Mouse (Mus musculus) heart, postnatal 0 days (tissue): ENCODE results near the gene Tyk2. TPM values are rescaled to one million over a fixed set of nuclear protein-coding genes. Genes with fewer than 3 reads are reported as not detected.

Experiments used
- ATAC-seq: fragments of 200-750 bp; cut with Nextera tagmentation; 2 replicates; pipeline ENCODE4 v1.8.0; 2017; ENCODE audit warnings: low read depth, moderate number of reproducible peaks, moderate library complexity; ENCODE audit not compliant: insufficient read depth
- DNase-seq: peaks from one replicate; pipeline ENCODE4 v3.0.0-alpha.2; 2016; ENCODE audit warnings: low spot score
- H3K27ac ChIP-seq: fragments of 300-500 bp; sonication (generic); 2 replicates; pipeline ENCODE4 v1.5.1; 2014; ENCODE audit warnings: low read depth, mild to moderate bottlenecking
- H3K27me3 ChIP-seq: fragments of 300-500 bp; sonication (generic); 2 replicates; pipeline ENCODE4 v1.6.1; 2014; ENCODE audit warnings: low read length, mixed read lengths; ENCODE audit not compliant: control insufficient read depth, insufficient read depth
- H3K36me3 ChIP-seq: fragments of 300-500 bp; sonication (generic); replicated peaks from 2 replicates; pipeline ENCODE4 v1.6.1; 2014; ENCODE audit warnings: low read length, mixed read lengths; ENCODE audit not compliant: control insufficient read depth, insufficient read depth
- H3K4me1 ChIP-seq: fragments of 300-500 bp; sonication (generic); 2 replicates; pipeline ENCODE4 v1.6.1; 2014; ENCODE audit warnings: antibody characterized with exemption; ENCODE audit not compliant: control insufficient read depth, insufficient read depth
- H3K4me2 ChIP-seq: fragments of 300-500 bp; sonication (generic); 2 replicates; pipeline ENCODE4 v1.6.1; 2014; ENCODE audit warnings: low read depth, mild to moderate bottlenecking, low read length, moderate library complexity
- H3K4me3 ChIP-seq: fragments of 300-500 bp; sonication (generic); 2 replicates; pipeline ENCODE4 v1.5.1; 2014; ENCODE audit warnings: low read depth, low read length
- H3K9ac ChIP-seq: fragments of 300-500 bp; sonication (generic); replicated peaks from 2 replicates; pipeline ENCODE4 v1.6.1; 2014; ENCODE audit warnings: low read depth, low read length, mixed read lengths
- H3K9me3 ChIP-seq: fragments of 300-500 bp; sonication (generic); replicated peaks from 2 replicates; pipeline ENCODE4 v1.6.1; 2016; ENCODE audit warnings: low read length; ENCODE audit not compliant: control insufficient read depth
- CTCF ChIP-seq: IDR thresholded peaks from 2 replicates; pipeline ENCODE4 v1.5.1; 2016; ENCODE audit warnings: antibody characterized with exemption, control low read depth, low read depth
- EP300 ChIP-seq: IDR thresholded peaks from 2 replicates; pipeline ENCODE4 v1.6.1; 2016; ENCODE audit warnings: antibody characterized with exemption, low read depth
- WGBS: fragments of 180-500 bp; shearing (Covaris S2); extraction: QIAGEN DNeasy Blood & Tissue Kit; methylation state at CpG from one replicate; pipeline ENCODE4 v1.1.7; 2014; 5-methylcytosine and 5-hydroxymethylcytosine counted together
- polyA plus RNA-seq: library from polyadenylated mRNA; unstranded; fragments of >200 nt; fragmentation: Nextera tagmentation; extraction: Ambion mirVana; gene quantifications from 2 replicates; pipeline ENCODE4 v1.2.1, GENCODE M21; 2015
- total RNA-seq: library from RNA; depleted of rRNA; stranded (reverse); fragments of >200 nt; gene quantifications from 2 replicates; pipeline ENCODE4 v1.2.3, GENCODE M21; 2014; ENCODE audit warnings: low replicate concordance

The Tyk2 gene
- total and polyA plus RNA-seq, 2 experiments from 2014 or later = 7.7 to 17.9 TPM

- Histone ChIP-seq H3K4me2 (no peak overlapping the region), H3K27ac (no peak overlapping the region), H3K27me3 (no peaks in the 10 kb centered on the region), H3K9me3 (no peaks in the 10 kb centered on the region), H3K9ac (no peak overlapping the region), H3K4me1 (peaks cover 11% of the 10 kb centered on the region; the same call in 1 of the 2 replicates), H3K4me3 (no peak overlapping the region), H3K36me3 (peaks cover 9% of the 10 kb centered on the region)
- ATAC-seq (no peak), DNase-seq (no peak)
- TF ChIP-seq EP300 = no peak
- 0 out of 2 replicates have a peak, but pooled peaks have one; percentile 9 for TF ChIP-seq CTCF
- WGBS = 66% methylated on average over 9 of the region's 9 CpGs
Measured at GRCm38 (mm10) chr9:21133064-21133707, 2.1 kb upstream of the Tyk2 start.

DNA sequence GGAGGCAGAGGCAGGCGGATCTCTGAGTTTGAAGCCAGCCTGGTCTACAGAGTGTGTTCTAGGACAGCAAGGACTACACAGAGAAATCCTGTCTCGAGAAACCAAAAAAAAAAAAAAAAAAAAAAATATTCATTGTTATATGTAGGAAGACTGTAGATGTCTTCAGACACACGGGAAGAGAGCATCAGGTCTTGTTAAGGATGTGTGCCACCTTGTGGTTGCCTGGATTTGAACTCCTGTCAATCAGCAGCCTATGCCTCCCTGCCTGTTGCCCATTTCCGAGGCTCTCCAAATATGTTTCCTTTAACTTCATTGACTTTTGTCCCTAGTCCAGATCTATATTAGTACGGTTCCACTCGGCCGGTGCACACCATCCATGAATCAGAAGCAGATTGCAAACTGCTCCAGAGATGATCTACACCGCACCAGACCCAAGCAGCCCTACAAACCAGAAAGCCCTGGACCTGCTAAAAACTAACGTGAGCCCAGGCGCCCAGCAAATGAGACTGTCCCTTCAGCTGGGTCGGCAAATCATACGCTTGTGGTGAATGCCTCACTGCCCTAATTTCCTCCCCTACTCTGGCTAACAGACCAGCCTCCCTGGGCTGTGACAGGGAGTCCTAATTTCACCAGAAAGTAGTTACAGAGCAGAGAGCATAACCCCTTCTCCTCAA, 1.2 kb upstream of the Tyk2 start:
- Histone ChIP-seq H3K4me2 (no peak overlapping the region), H3K9me3 (no peaks in the 10 kb centered on the region), H3K36me3 (peaks cover 7% of the 10 kb centered on the region), H3K4me1 (peaks cover 11% of the 10 kb centered on the region; the same call in 1 of the 2 replicates), H3K4me3 (no peak overlapping the region), H3K27ac (no peak overlapping the region), H3K27me3 (no peaks in the 10 kb centered on the region), H3K9ac (no peak overlapping the region)
- no peak for ATAC-seq
- DNase-seq = no peak
- WGBS = 72% methylated on average over 12 of the region's 12 CpGs
- TF ChIP-seq CTCF (peak; percentile 25), EP300 (no peak)

DNA sequence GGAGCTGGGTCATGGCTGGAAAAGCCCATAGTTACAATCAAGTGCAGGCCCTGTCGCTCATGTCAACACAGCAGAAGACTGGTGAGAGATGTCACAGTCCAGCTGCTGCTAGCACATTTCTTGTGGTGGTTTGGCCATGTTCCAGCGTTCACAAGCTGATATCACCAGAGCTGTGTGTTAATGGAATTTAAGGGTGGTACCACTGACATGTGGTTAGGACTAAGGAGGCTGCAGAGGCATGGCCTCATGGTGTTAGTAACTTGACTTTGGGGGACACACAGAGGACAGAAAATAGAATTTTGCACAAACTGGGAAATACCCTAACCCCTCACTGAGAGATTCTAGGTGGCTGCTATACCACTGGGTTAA, 4.8 kb downstream of the Tyk2 start:
- Histone ChIP-seq H3K4me3 (no peak overlapping the region), H3K27me3 (no peaks in the 10 kb centered on the region), H3K4me1 (peaks cover 13% of the 10 kb centered on the region; the same call in 1 of the 2 replicates), H3K27ac (peak overlapping the region; percentile 88), H3K4me2 (no peak overlapping the region), H3K36me3 (peaks cover 46% of the 10 kb centered on the region), H3K9ac (no peak overlapping the region), H3K9me3 (no peaks in the 10 kb centered on the region)
- WGBS = 17% methylated on average over 2 of the region's 2 CpGs
- ATAC-seq (peak; percentile 83), DNase-seq (peak; percentile 93)
- TF ChIP-seq EP300 (no peak), CTCF (no peak)

DNA sequence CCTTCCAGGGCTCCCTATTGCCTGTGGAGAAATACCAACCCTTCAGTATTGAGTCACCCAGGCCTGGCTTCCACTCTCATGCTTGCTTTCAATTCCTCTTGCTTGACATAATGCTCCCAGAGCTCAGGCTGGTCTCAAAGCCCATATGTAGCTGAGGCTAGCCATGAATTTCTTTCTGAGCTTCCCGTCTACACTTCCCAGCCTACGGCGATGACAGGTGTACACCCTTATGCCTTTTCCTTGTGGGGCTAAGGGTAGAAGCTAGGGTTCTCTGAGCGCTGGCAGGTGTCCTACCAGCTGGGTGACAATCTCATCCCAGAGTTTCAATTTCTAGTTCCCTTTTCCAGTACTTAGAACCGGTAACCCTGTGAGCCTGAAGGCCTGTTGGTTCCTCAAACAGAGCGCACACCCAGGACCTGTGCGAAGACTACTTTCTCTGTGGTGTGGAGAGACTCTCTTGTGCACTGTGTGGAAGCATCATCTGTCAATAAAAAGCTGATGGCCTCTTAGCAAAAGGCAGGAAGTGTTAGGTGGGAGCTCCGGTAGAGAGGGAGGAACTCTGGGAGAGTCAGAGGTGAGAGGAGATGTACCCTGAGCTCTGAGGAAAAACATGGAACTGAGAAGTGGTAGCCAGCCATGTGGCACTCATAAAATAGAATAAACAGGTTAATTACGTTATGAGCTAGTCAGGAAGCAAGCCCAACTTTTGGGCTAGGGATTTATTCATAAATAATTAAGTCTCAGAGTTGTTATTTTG, 5.4 kb downstream of the Tyk2 start:
- WGBS = 68% methylated on average over 9 of the region's 9 CpGs
- DNase-seq (no peak), ATAC-seq (peak; percentile 13; the same call in 1 of the 2 replicates)
- Histone ChIP-seq H3K36me3 (peaks cover 51% of the 10 kb centered on the region), H3K4me3 (no peak overlapping the region), H3K9ac (no peak overlapping the region; the same call in 1 of the 2 replicates), H3K4me2 (no peak overlapping the region), H3K4me1 (peaks cover 13% of the 10 kb centered on the region; the same call in 1 of the 2 replicates), H3K9me3 (no peaks in the 10 kb centered on the region), H3K27ac (peak overlapping the region; percentile 88), H3K27me3 (no peaks in the 10 kb centered on the region)
- TF ChIP-seq EP300 (no peak), CTCF (no peak)

- Histone ChIP-seq H3K4me1 (peaks cover 13% of the 10 kb centered on the region; the same call in 1 of the 2 replicates), H3K4me2 (no peak overlapping the region), H3K4me3 (no peak overlapping the region), H3K27me3 (no peaks in the 10 kb centered on the region), H3K27ac (no peak overlapping the region), H3K9ac (no peak overlapping the region), H3K9me3 (no peaks in the 10 kb centered on the region), H3K36me3 (peaks cover 60% of the 10 kb centered on the region)
- no peak for DNase-seq
- WGBS = 83% methylated on average over 5 of the region's 5 CpGs
- TF ChIP-seq EP300 (no peak), CTCF (no peak)
- ATAC-seq = no peak
Measured at GRCm38 (mm10) chr9:21124837-21125236, 6.2 kb downstream of the Tyk2 start.
